Mouse (Mus musculus) layer of hippocampus, postnatal 10 days (tissue): ENCODE data around the gene Stx19. TPM values are rescaled to one million over a fixed set of nuclear protein-coding genes. Genes with fewer than 3 reads are reported as not detected.

Source experiments
- DNase-seq, 2 experiments: peaks; one replicate each; pipeline ENCODE4 v3.0.0; 2021; ENCODE audit warnings: low spot score in 2 of 2
- microRNA-seq, 2 experiments: library from miRNA; unstranded; fragments of <30 nt; microRNA quantifications; one replicate each; pipeline ENCODE4 v1.2.0; 2021
- total RNA-seq, 2 experiments: library from RNA; stranded (reverse); gene quantifications; 2 replicates each; pipeline ENCODE4 v1.2.3; 2021

The Stx19 gene
- total RNA-seq, 2 experiments from 2014 or later: not detected

GRCm38 (mm10) chr16:62846498-62847312 lies 32.2 kb downstream of the Stx19 start, which contains the start of gene Arl13b:
Arl13b (minus strand) TSS chr16:62847040.
- DNase-seq: peak; percentile 87 to 90

GRCm38 (mm10) chr16:62852464-62853252 lies 38.2 kb downstream of the Stx19 start:
- no peak for DNase-seq

- no peak for DNase-seq
These were observed 39.2 kb downstream of the Stx19 start for GRCm38 (mm10) chr16:62853611-62854126.

GRCm38 (mm10) chr16:62854191-62855068 lies 40.0 kb downstream of the Stx19 start, which contains the start of gene Pros1:
Pros1 (plus strand) TSS chr16:62854307.
- DNase-seq: peak; percentile 37 to 59

GRCm38 (mm10) chr16:62855385-62855784 lies 40.9 kb downstream of the Stx19 start:
- no peak for DNase-seq

DNA sequence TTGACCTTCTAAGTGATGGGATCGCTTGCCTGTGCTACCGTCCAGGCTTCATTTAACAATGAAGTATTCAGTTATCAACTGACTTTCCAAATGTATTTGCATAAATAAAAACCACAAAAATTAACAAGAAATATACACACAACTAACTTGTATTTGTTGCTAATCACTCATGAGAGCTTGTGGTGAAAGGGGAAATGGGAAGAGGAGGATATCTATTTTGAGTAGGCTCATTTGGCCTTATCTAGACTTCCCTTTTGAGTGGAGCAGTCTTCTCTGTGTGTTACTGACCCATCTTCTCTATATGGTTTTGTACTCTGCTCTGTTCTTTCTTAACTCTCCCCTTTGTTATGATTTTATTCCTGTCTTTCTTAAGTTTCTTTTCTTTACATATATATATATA lies 41.8 kb downstream of the Stx19 start:
- no peak for DNase-seq

GRCm38 (mm10) chr16:62857498-62857897 lies 43.0 kb downstream of the Stx19 start:
- DNase-seq: no peak

- DNase-seq: no peak
These were observed 43.5 kb downstream of the Stx19 start for GRCm38 (mm10) chr16:62858018-62858417.

DNA sequence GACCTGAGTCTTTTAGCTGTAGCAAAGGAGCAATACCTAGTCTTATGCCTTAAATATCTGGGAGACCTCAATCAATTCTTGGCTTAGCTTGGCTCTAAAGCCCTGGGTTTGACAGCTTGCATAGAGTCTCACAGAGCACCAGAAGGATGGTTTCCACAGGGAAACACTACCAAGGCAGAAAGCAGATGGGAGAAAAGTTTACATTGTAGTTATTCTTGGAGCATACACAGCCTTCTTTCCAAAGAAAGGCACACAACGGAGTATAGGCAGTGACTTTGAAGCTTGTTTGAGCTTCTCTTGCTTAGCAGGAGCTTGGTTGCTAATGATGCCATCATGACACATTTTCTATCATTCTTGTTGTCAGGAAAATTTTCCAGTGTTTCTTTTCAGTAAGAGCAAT lies 45.7 kb downstream of the Stx19 start:
- no peak for DNase-seq

DNA sequence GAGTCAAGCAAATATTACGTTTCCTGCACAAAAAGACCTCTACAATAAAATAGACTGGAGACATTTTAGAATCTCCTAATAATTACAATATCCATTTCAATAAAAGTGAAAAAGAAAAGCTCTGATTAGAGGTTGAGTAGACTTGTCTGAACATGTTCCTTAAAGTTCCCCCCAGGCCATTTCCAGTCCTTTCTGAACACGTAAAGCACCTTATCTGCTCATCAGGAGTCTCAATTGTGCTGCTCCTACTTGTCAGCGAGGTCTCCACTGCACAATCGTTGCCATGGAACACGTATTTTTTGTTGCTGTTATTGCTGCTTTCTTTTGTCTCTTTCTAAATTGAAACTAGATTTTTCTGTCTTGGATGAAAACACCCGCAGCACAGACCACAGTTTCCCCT lies 47.0 kb downstream of the Stx19 start:
- no peak for DNase-seq

GRCm38 (mm10) chr16:62872688-62873117 lies 58.2 kb downstream of the Stx19 start:
- DNase-seq: no peak

- no peak for DNase-seq
These were observed 58.7 kb downstream of the Stx19 start for GRCm38 (mm10) chr16:62873180-62873579.

Small RNA genes lying within 50 kb of the gene (microRNA-seq; reads per million reads assigned to microRNA genes)
- 0 reads per million in 2 experiments for gene Gm25986

Other genes with a start within 250 kb of the Stx19 start
- 10 to 100 TPM; 10.4 to 13.2 TPM for gene Nsun3, start 27.9 kb upstream of the Stx19 start, total RNA-seq
- gene Arl13b, start 32.4 kb downstream of the Stx19 start, total RNA-seq: 10 to 100 TPM; 11.7 to 13.7 TPM
- gene Pros1, start 39.6 kb downstream of the Stx19 start, total RNA-seq: 10 to 100 TPM in 1 of 2 experiments, 1 to 10 TPM in 1; 9.8 to 11.2 TPM